Mouse (Mus musculus) neural tube, embryonic 11.5 days (tissue): ENCODE measurements around the gene Upf3b. TPM values are rescaled to one million over a fixed set of nuclear protein-coding genes. Genes with fewer than 3 reads are reported as not detected.
"Not testable (repeated sequence)": the region's sequence is repeated elsewhere in the genome, so short reads cannot be mapped to it uniquely, and the experiment has no call there.

Source experiments
- ATAC-seq: fragments of 200-750 bp; cut with Nextera tagmentation; 2 replicates; pipeline ENCODE4 v1.8.0; 2017; ENCODE audit warnings: moderate number of reproducible peaks, mild to moderate bottlenecking, moderate TSS enrichment, moderate library complexity; ENCODE audit not compliant: insufficient read depth, low FRiP score, low TSS enrichment
- DNase-seq: peaks from one replicate; pipeline ENCODE4 v3.0.0-alpha.2; 2015; ENCODE audit warnings: low spot score
- H3K27ac ChIP-seq: fragments of 300-500 bp; sonication (generic); 2 replicates; pipeline ENCODE4 v1.5.1; 2014; ENCODE audit warnings: low read depth, mild to moderate bottlenecking, low read length
- H3K27me3 ChIP-seq: fragments of 300-500 bp; sonication (generic); 2 replicates; pipeline ENCODE4 v1.6.1; 2014; ENCODE audit warnings: mild to moderate bottlenecking, low read length, mixed read lengths; ENCODE audit not compliant: control insufficient read depth, insufficient read depth
- H3K36me3 ChIP-seq: fragments of 300-500 bp; sonication (generic); 2 replicates; pipeline ENCODE4 v1.6.1; 2014; ENCODE audit warnings: mild to moderate bottlenecking, low read length, moderate library complexity, mixed read lengths; ENCODE audit not compliant: control insufficient read depth, insufficient read depth
- H3K4me1 ChIP-seq: fragments of 300-500 bp; sonication (generic); 2 replicates; pipeline ENCODE4 v1.6.1; 2014; ENCODE audit warnings: low read length, mixed read lengths; ENCODE audit not compliant: control insufficient read depth, insufficient read depth
- H3K4me2 ChIP-seq: fragments of 300-500 bp; sonication (generic); 2 replicates; pipeline ENCODE4 v1.6.1; 2014; ENCODE audit warnings: low read depth, mild to moderate bottlenecking, moderate library complexity
- H3K4me3 ChIP-seq: fragments of 300-500 bp; sonication (generic); 2 replicates; pipeline ENCODE4 v1.5.1; 2014; ENCODE audit warnings: low read depth, low read length
- H3K9ac ChIP-seq: fragments of 300-500 bp; sonication (generic); 2 replicates; pipeline ENCODE4 v1.6.1; 2014; ENCODE audit warnings: mild to moderate bottlenecking, low read length
- H3K9me3 ChIP-seq: fragments of 300-500 bp; sonication (generic); 2 replicates; pipeline ENCODE4 v1.6.1; 2016; ENCODE audit warnings: low read length; ENCODE audit not compliant: control insufficient read depth
- WGBS: fragments of 180-500 bp; shearing (Covaris S2); extraction: QIAGEN DNeasy Blood & Tissue Kit; methylation state at CpG from one replicate; pipeline ENCODE4 v1.1.7; 2014; 5-methylcytosine and 5-hydroxymethylcytosine counted together
- polyA plus RNA-seq: library from polyadenylated mRNA; unstranded; fragments of >200 nt; fragmentation: Nextera tagmentation; extraction: Ambion mirVana; gene quantifications from 2 replicates; pipeline ENCODE4 v1.2.1, GENCODE M21; 2014

Upf3b gene
- 15.1 and 18.8 TPM in 2 replicates for polyA plus RNA-seq

DNA sequence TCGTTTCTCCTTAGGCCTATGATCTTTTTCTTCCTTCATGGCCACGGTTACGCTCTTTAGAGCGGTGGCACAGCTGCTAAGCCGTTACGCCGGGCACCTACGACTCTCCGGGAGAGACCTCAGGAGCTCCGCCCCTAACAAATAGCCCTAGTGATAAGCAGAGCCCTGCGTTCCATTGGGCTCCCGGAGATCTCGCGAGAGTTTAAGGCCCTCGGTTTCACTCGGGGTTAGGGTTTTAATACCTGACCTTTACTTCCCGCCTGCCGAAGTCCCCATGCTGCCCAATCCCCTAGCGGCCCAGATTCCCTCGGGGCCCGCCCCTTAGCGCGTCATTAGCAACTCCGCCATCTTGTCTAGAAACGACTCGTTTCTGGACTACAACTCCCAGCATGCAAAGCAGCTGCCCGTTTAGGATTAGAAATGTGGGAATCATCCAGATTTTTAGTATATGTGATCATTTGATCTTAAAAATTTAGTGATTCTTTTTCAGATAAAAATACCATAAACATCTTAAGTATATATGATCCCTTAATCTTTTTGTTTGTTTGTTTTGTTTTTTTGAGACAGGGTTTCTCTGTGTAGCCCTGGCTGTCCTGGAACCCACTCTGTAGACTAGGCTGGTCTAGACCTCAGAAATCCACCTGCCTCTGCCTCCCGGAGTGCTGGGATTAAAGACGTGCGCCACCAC lies at the start of gene Upf3b:
TSS of gene Upf3b (minus strand) at position 130 of the 688 bp plus-strand sequence.
- peak; percentile 98 for ATAC-seq
- Histone ChIP-seq H3K4me1 (no peaks in the 10 kb centered on the region), H3K4me3 (peak within 1 kb of the TSS; percentile 48), H3K4me2 (peak within 1 kb of the TSS; percentile 46), H3K27me3 (no peaks in the 10 kb centered on the region), H3K27ac (peak within 1 kb of the TSS; percentile 75), H3K9ac (peak within 1 kb of the TSS; percentile 58), H3K36me3 (peaks cover 2% of the 10 kb centered on the region; the same call in 1 of the 2 replicates), H3K9me3 (no peaks in the 10 kb centered on the region)
- peak; percentile 92 for DNase-seq
- 18% methylated on average over 26 of the region's 30 CpGs for WGBS

DNA sequence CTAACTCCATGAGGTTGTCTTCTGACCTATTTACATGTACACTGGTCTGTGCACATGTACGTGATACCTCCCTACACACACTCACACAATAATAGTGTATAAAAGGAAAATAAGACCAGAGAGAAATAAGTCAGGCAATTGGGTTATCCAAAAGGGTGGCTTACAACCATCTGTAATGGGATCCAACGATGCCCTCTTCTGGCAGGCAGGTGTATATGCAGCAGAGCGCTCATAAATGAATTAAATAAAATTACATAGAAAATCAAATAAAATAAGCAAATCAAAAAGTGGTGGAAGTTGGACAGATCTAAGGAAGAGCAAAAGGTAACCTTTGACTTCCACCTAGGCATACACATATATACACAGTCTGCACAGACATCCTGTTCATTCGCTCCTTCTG lies 47.7 kb upstream of the Upf3b start:
- WGBS, result 60% methylated on average over 4 of the region's 4 CpGs
- no peak for ATAC-seq

DNA sequence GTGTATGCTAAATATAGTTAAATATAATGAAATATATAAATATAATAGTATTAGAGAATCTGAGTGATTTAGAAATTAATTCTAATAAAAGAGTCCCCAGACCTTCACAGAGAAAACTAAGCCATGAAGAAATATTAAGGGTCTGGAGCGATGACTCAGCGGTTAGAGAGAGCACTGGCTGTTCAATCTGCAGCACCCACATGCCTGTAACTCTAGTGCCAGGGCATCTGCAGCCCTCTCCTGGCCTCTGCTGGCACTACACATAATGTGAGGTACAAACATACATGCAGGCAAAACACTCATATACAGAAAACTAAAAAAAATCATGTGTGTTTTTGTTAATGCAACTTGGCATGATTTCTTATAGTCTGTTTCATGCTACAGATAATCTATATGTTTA lies 34.8 kb upstream of the Upf3b start:
- H3K9me3 ChIP-seq, result no peaks in the 10 kb centered on the region
- no peaks in the 10 kb centered on the region for H3K4me1 ChIP-seq
- H3K27me3 ChIP-seq, result no peaks in the 10 kb centered on the region
- DNase-seq (no peak), ATAC-seq (no peak)
- peaks cover 2% of the 10 kb centered on the region; the same call in 1 of the 2 replicates for H3K36me3 ChIP-seq
- 91% methylated on average over 2 of the region's 2 CpGs for WGBS
- H3K27ac ChIP-seq, result no peak overlapping the region
- no peak overlapping the region for H3K9ac ChIP-seq
- H3K4me2 ChIP-seq, result no peak overlapping the region
- no peak overlapping the region for H3K4me3 ChIP-seq

More for the DNA sequence above, 47.7 kb upstream of the Upf3b start:
- Histone ChIP-seq H3K36me3 (no peaks in the 10 kb centered on the region), H3K27ac (no peak overlapping the region), H3K9me3 (no peaks in the 10 kb centered on the region), H3K9ac (no peak overlapping the region), H3K27me3 (no peaks in the 10 kb centered on the region), H3K4me2 (no peak overlapping the region), H3K4me3 (no peak overlapping the region), H3K4me1 (no peaks in the 10 kb centered on the region)
- no peak for DNase-seq

DNA sequence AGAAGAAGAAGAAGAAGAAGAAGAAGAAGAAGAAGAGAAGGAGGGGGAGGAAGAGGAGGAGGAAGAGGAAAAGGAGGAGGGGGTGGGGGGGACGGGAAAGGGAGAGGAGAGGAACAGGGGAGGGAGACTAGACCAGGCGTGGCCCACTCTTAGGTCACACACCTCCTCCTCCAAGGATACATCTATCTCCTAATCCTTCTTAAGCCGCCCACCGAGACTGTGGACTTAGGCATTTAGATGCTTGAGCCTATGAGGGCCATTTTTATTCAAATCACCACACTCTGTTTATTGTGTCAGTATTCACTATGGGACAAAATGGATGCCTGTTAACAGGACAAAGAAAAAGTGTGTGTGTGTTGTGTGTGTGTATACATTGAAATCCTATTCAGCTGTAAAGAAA lies 34.4 kb upstream of the Upf3b start:
- H3K9ac ChIP-seq, ATAC-seq, H3K4me3 ChIP-seq, DNase-seq, H3K27ac ChIP-seq, H3K9me3 ChIP-seq, H3K4me1 ChIP-seq, H3K4me2 ChIP-seq, H3K36me3 ChIP-seq, H3K27me3 ChIP-seq: not testable (repeated sequence)
- 67% methylated on average over 1 of the region's 4 CpGs for WGBS

DNA sequence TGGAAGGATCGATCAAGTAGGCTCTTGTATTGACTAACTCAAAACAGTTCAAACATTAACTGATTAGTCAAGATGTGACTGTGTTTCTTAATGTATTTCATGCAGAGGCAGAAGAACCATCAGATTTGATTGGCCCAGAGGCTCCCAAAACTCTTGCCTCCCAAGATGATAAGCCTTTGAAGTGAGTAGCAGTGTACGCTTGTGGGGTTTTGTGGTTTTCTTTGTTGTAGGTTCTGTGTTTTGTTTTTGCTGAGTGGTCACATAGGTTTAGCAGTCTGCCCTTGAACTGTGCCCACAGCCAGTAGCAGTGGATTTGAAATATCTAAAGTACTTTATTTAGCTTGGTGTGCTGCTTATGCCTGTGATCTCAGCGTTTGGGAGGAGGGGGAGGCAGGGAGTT lies 31.6 kb upstream of the Upf3b start:
- H3K27me3 ChIP-seq, result no peaks in the 10 kb centered on the region
- H3K27ac ChIP-seq, result no peak overlapping the region
- no peaks in the 10 kb centered on the region for H3K4me1 ChIP-seq
- DNase-seq (no peak), ATAC-seq (no peak)
- H3K4me3 ChIP-seq, result no peak overlapping the region
- H3K9me3 ChIP-seq, result no peaks in the 10 kb centered on the region
- H3K9ac ChIP-seq, result no peak overlapping the region
- 88% methylated on average over 3 of the region's 3 CpGs for WGBS
- H3K36me3 ChIP-seq, result peaks cover 2% of the 10 kb centered on the region; the same call in 1 of the 2 replicates
- no peak overlapping the region for H3K4me2 ChIP-seq

DNA sequence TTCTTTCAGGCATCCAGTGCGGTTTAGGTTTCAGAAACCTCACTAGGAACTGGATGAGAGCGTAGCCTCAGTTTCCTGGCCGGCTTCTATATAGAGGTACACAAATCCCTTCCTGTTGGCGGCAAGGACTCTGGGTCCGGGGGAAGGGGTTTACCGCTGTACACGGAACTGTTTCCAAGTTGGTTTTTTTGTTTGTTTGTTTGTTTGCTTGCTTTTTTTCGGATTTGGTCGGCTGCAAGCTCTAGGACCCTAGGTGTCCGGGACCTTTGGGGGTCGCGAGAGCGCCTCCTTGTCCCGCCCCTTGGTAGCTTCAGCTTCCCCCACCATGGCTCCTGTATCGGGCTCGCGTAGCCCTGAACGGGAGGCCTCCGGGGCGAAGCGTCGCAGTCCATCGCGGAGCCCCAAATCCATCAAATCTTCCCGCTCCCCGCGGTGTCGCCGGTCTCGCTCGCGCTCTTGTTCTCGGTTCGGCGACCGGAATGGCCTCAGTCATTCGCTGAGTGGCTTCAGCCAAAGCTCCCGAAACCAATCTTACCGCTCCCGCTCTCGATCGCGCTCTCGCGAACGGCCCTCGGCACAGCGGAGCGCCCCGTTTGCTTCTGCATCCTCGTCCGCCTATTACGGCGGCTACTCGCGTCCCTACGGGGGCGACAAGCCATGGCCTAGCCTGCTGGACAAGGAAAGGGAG lies 16.7 kb upstream of the Upf3b start, which contains the start of gene Nkap:
TSS of gene Nkap (plus strand) at position 125 of the 688 bp plus-strand sequence.
- Histone ChIP-seq H3K27me3 (no peaks in the 10 kb centered on the region), H3K27ac (peak within 1 kb of the TSS; percentile 62), H3K9me3 (no peaks in the 10 kb centered on the region), H3K4me2 (peak within 1 kb of the TSS; percentile 46), H3K9ac (peak within 1 kb of the TSS; percentile 77), H3K36me3 (no peaks in the 10 kb centered on the region), H3K4me3 (peak within 1 kb of the TSS; percentile 57), H3K4me1 (no peaks in the 10 kb centered on the region)
- DNase-seq (peak; percentile 77), ATAC-seq (peak; percentile 65; the same call in 1 of the 2 replicates)
- WGBS, result 10% methylated on average over 58 of the region's 58 CpGs

DNA sequence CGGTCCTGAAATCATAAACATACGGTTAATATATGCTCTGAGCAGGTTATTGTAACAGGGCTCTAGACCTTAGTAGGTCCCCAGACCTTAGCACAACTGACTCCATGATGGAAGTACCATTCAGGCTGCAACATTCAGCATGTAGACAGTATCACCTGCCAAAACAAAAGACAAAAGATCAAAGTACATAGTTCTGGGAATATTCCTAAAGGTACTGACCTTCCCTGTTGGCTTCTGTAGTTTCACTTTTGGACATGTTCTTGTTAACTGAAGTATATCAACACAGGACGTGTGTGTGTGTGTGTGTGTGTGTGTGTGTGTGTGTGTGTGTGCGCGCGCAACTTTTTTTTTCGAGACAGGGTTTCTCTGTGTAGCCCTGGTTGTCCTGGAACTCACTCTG lies 15.4 kb upstream of the Upf3b start:
- Histone ChIP-seq H3K9me3 (no peaks in the 10 kb centered on the region), H3K4me1 (no peaks in the 10 kb centered on the region), H3K4me2 (no peak overlapping the region), H3K27ac (no peak overlapping the region), H3K9ac (no peak overlapping the region), H3K4me3 (no peak overlapping the region), H3K36me3 (no peaks in the 10 kb centered on the region), H3K27me3 (no peaks in the 10 kb centered on the region)
- WGBS, result 96% methylated on average over 7 of the region's 7 CpGs
- DNase-seq (no peak), ATAC-seq (no peak)

DNA sequence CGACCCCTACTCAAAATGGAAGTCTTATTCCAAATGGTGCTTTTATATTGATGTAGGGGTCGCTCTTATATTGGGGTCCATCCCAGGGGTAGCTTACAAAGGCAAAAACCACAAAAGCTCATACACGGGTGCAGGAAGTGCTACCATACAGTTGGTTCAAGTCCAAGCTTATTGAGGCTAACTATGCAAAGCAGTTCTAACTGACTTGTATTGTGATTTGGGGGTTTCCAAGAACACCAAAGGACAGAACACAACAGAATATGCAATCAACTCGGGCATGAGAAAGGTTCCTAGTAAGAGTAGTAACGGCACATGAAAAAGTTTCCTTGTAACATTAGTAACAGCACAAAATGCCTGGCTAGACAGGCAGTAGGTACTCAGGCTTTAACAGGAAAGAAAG lies 10.1 kb upstream of the Upf3b start:
- Histone ChIP-seq H3K36me3 (no peaks in the 10 kb centered on the region), H3K27ac (no peak overlapping the region), H3K9ac (no peak overlapping the region), H3K4me2 (no peak overlapping the region), H3K9me3 (no peaks in the 10 kb centered on the region), H3K4me1 (no peaks in the 10 kb centered on the region), H3K4me3 (no peak overlapping the region), H3K27me3 (no peaks in the 10 kb centered on the region)
- no peak for ATAC-seq
- no peak for DNase-seq
- WGBS, result 67% methylated on average over 5 of the region's 5 CpGs

DNA sequence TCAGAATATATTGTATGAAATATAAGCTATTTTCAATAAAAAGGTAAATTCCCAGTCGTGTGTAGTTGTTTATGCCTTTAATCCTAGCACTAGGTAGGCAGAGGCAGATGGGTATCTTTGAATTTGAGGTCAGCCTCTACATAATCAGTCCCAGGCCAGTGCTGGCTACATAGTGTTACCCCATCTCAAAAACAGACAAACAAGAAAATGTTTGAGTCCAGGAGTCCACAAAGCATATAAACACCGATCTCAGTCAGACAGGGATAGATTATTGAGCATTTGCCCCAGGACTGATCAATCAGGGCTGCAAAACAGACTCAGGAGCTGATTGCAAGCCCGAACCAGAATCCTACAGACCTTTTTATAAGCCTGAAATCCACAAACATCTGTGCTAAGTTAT lies 9.5 kb upstream of the Upf3b start:
- H3K27me3 ChIP-seq, result no peaks in the 10 kb centered on the region
- no peaks in the 10 kb centered on the region for H3K4me1 ChIP-seq
- H3K4me2 ChIP-seq, result no peak overlapping the region
- no peak for ATAC-seq
- H3K36me3 ChIP-seq, result no peaks in the 10 kb centered on the region
- no peak overlapping the region for H3K9ac ChIP-seq
- no peak overlapping the region for H3K27ac ChIP-seq
- no peak for DNase-seq
- H3K9me3 ChIP-seq, result no peaks in the 10 kb centered on the region
- H3K4me3 ChIP-seq, result no peak overlapping the region
- WGBS, result 65% methylated on average over 3 of the region's 3 CpGs
